Mouse (Mus musculus) megakaryocyte progenitor cell, adult 5-6 weeks (primary cell): ENCODE measurements at regions not wholly inside any gene's neighbourhood (a gene's known extent, or its start where the extent isn't known, plus 50 kb on each side); places are given as distances from the start of the nearest gene placed in this dataset.

ENCODE experiments used
- ATAC-seq: replicated peaks from 2 replicates; pipeline ENCODE4 v1.8.0; 2016; ENCODE audit warnings: mild to moderate bottlenecking, moderate TSS enrichment, inconsistent platforms; ENCODE audit not compliant: poor library complexity

DNA sequence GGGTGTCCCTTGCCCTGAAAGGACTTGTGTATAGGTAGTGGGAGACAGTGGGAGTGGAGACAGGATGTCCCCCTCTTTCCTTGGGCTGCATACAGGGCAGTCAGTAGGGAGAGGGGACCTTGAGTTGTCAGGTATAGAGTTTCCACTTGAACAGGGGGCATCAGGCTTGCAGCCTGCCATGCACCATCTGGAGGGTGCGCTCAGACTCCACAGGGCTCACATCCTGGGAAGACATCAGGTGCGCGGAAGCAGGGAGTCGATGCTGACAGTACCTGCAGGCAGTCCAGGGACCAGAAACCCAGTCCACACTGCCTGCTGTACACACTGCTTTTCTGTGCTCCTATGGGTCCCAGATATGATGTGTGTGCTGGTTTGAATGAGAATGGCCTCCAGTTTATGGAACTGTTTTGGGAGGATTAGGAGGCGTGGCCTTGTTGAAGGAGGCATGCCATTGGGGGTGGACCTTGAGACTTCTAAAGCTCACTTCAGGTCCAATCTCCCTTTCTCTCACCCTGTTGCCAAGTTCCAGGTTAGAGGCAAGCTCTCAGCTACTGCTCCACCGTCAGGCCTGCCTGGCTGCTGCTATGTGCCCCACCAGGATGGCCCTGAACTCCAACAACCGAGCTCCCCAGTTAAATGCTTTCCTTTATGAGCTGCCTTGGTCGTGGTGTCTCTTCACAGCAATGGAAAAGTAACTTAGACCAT, 262.1 kb downstream of the Matn1 start:
- ATAC-seq = no peak

DNA sequence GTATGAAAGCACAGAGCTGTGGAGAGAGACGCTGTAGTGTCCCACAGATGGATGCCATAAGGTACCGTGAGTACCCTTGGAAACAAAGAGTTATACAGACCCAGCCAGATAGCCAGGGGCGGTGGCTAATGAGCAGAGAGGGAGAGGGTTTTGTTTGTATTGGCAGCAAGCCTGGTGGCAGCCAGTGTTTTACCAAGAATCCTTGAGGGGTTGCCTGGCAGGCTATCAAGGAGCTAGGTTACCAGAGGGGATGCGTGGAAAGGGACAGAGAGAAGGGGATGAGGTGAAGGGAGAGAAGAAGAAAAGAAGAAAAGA, 262.7 kb downstream of the Matn1 start:
- no peak for ATAC-seq

DNA sequence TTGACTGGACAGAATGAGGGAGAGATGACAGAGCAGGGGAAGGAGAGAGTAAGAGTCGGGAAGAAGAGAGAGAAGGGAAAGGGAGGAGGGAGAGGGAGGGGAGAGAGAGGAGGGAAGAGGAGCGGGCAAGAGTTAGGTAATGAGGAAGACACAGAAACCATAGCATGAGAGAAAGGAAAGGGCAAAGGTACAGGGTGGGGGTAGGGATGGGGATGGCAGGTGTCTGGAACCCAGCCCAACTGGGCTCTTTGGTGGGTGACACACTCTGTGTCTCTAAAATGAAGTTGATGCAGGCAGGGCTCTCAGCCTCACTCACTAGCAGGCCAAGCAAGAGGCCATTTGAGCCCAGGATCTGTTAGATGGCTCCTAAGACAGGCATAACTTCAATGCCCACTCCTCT, 263.1 kb downstream of the Matn1 start:
- no peak for ATAC-seq

DNA sequence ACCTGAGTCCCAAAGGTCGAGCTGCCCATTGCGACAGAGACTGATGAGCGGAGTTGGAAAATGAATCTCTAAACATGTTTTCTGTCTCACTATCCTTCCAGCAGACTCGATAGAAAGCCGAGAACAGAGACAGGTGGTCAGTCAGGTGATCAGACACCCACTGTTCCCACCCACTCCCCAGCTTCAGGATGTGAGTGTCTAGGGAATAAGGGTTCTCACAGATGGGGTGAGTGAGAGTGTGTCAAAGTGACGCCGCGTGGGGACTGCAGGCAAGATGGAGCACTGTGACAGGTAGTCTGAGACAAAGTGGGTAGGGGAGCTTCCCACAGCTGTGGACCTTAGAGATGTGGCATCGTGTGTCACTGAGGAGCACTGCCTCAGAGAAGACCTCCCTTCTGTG, 264.0 kb downstream of the Matn1 start:
- ATAC-seq = no peak

DNA sequence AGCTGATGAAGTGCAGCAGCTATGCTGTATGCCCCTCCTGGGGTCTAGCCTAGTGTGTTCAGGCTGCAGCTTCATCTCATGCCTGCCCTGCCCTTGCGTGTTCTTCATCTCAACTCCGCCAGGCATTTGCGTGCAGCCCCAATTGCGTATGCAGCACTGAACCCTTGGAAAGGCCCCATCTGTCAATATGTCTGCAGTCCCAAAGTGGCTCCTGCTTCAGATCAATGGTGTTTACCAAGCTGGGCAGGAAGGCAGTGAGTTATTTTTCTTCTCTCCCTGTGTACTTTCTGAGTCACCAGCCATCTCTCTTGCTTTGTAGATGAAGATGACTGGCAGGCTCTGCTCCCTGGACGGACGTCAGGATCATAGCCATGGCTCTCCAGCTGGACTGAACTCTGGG, 264.5 kb downstream of the Matn1 start:
- no peak for ATAC-seq

DNA sequence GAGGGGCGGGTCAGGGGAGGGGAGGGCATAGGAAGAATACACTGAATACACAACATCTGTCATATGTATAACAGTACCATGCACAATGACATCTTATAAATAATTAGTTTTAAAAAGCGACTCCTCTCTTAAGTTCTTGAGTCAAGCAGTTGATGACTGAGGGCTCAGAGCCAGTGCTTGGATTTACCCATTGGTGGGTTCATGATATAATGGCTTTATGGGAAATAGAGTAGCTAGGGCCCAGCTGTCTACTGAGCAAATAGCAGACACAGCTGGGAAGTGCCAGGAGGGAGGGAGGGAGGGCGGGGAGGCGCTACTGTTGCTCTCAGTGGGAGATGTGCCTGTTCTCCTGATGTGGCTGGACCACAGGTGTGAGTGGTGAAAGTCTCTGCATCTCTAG, 268.5 kb downstream of the Matn1 start:
- no peak for ATAC-seq

DNA sequence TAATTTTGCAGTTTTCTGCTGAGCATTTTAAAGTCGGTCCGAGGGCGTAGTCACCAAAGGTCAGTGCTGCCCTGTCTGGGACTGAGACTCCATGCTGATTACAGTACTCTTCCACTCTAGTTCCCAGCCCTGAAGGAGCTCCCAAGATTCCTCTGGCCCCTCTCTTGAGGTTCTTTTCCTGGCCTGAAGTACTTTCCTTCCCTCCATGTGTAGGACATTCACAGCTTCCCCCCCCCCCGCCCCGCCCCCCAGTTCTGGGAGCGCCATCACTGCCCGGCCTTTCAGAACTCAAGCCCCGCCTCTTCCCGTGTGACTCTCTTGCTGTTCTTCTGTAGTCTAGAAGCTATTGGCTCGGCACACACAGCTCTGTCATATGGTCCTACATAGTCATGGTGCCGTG, 271.5 kb downstream of the Matn1 start:
- no peak for ATAC-seq

DNA sequence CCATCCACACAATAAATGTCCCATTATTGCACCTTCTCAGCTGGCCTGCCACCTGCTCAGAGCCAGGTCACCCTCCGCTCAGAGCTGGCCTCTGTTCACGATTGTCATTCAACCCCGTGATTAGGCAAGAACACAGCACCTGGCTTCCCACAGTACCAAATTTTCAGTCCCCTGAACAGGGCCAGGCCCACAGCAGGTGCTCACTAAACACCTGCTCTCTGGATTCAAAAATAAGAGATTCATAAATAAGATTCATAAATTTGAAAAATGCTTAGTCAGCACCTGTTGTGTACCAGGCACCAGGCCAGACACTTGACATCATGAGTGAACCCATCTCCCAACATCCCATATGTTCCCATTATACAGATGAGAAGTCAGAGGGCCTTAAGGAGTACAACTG, 272.2 kb downstream of the Matn1 start:
- no peak for ATAC-seq

DNA sequence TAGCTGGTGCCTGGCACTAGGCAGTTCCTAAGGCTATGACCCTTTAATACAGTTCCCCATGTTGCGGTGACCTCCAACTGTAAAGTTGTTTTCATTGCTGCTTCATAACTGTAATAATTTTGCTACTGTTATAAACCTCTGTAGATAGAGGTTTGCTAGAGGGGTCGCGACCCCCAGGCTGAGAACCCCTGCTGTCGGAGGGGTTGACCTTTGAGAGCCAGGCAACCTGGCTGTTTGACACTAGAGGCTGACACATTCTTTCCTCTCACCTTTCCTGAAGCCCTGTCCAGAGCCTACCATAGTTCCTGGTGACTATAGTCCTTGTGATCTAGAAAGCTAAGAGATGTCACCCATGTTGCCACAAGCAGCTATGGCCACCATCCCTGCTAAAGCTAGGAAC, 272.9 kb downstream of the Matn1 start:
- ATAC-seq = no peak

DNA sequence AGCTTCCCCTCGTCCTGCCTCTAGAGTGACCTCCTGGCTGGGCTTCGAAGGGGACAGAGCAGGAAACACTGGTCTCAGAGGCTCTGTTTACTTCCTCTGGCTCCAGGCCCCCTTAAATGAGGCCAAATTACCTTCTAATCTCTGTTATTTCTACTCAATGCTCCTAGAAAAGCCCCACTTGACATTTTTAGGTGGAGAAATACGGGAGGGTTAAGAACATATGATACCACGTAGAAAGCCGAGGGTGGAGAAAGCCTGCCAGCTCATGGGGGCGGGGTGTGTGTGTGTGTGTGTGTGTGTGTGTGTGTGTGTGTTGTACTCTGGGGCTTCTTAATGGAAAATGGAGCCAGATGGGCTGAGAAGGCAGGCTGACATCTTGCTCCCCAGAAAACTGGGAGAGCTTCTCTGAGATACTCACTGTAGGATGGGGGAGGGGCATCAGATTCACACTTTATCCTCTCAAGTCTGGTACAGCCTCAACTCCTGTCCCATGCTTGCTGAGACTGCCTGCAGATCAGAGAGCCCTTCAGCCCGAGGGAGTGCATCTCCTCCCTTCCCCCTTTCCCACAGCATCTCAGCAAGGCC, 273.5 kb downstream of the Matn1 start:
- ATAC-seq = no peak

DNA sequence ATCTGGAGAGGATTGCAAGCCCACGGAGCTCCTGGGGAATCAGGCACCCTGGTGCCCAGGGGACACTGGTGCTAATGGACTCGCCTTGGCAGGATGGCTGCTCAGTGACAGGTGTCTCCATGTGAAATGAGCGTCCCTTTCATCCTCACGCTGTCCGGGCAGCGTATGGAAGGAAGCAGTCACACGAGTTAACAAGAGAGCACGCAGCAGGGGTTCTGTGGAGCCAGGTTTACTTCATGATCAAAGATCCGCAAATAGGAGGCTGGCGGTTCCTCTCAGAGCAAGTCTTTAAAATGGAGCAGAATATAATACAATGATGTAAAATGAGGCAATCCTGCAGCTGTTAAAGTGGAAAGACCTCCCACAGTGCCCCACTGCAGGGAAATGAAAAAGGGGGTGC, 276.8 kb downstream of the Matn1 start:
- ATAC-seq = no peak

DNA sequence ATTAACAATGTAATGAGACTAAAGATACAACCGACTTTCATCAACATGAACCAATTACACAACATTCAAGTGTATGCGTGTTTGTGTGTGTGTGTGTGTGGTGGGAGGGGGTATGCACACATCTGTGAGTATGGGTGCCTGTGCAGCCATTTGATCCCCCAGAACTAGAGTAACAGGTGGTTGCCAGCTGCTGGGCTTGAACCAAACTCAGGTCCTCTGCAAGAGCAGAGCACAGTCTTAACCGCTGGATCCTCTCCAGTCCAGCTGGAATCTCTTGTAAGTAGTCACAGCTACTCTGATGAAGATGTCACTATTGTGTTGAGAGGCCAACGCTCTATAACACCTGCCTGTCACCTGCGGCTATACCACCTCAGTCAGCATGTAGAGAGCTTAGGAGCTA, 286.2 kb downstream of the Matn1 start:
- no peak for ATAC-seq

DNA sequence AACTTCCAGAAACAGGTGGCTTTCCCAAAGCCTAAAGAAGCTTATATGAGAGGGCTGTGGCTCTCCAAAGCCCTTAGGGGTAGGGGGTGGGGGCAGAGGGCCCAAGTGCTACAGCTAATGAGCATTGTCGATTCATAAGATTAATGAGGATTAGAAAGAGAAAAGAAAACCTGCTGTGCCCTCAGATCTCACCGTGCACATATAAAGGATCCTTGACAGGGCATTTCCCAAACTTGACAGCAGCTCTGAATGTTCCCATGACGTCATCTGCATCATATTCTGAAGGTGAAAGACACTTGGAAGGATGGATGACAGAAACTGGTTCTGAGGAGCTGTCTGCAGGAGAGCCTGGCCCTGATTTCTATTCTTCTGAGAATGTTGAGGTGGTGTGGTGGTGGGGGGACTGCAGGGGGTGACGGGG, 292.4 kb downstream of the Matn1 start:
- no peak for ATAC-seq

DNA sequence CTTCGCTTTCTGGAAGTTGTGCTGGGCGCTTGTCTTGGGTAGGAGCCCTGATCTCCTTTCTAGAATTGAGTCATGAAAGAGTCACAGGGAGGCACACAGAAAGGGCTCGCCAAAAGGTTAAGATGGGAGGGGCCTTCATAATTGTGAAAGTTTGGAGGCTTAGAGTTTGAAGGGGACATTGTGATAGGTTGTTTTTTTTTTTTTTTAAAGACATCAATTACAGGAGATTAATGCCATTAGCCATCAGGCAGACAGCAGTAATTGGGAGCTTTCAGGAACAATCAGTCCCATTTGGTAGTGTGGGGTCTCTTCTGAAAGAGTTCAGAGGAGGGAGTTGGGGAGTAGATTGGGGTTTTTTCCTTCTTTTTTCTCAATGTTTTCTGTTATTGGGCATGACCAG, 294.4 kb downstream of the Matn1 start:
- no peak for ATAC-seq

DNA sequence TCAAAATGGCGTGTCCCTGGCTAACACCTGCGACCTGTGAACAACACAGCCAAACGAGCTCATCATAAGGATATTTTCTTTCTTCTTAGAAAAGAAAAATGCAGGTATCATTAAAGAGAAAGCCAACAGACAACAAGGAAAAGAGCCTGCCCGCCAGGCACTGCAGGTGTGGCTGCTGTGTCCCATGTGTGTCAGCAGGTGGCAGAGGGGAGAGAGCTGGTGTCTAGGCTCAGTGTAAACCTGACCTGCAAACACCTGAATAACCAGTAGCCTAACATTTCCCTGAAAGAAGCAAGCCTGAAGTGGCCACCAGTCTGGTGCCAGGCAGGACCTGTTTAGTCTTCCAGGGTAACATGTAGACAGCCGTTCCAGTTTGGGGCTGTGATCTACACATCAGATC, 294.9 kb downstream of the Matn1 start:
- ATAC-seq = no peak

DNA sequence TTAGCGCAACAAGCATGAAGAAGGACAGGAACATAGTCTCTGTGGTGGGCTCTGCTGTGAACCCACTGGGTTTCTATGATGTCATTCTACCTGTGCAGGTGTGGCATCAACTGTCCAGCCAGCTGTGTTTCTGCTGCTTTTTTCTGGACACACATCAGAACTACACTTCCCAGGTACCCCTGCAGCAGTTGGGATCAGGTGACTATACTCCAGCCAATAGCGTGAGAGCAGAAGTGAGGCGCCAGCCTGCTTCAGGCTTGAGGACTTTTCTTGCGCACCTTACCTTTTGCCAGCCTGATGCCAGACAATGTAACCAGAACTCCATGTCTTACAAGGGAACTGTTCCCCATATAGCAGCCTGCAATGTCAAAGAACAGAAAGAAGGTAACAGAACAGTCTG, 296.3 kb downstream of the Matn1 start:
- ATAC-seq = no peak

DNA sequence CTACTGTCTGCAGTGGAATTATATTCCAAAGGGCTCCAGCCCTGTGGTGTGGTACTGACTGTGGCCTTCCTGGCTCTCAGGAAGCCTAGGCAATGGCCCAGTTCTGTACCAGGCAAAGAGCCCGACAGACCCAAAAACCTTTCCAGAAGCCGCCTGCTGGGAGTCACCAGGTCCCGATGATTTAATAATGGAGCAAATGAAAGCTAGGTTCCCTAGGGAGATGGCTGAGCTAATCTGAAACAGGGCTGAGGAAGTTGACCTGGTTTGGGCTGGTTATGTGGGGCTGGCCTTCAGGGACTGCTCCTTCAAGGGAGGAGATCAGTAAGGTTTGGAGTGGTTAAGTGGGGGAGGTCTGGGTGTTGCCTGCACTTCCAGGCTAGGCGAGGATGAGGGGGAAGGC, 298.1 kb downstream of the Matn1 start:
- no peak for ATAC-seq

DNA sequence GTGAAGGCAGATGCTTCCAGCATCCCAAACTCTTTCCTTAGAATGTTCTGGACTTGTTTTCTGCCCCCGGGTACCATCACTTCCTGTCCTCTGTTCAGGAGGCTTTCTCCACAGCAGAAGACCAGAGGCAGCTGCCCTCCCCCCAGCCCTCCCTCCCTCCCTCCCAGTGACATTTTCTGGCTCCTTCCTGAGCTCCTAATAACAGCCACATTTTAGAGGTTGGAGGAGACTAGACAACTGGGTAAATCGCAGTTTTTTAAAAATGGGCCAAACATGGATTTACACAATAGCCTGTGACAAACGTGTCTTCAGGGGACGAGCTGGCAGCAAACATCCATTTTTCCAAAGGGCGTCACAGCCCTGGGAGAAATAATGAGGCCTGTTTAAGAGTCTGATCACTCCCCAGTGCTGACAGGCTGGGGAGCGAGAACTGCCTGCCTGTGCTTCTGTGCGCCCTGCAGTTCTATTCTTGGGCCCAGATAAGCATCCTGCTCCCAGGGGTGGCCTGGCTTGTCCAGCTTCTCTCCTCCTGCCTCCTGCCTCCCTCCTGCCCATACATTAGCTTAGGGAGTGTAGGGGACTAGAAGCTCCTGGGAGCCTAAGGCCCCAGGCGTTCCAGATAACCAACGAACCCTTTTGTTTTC, 299.7 kb downstream of the Matn1 start:
- ATAC-seq = no peak

DNA sequence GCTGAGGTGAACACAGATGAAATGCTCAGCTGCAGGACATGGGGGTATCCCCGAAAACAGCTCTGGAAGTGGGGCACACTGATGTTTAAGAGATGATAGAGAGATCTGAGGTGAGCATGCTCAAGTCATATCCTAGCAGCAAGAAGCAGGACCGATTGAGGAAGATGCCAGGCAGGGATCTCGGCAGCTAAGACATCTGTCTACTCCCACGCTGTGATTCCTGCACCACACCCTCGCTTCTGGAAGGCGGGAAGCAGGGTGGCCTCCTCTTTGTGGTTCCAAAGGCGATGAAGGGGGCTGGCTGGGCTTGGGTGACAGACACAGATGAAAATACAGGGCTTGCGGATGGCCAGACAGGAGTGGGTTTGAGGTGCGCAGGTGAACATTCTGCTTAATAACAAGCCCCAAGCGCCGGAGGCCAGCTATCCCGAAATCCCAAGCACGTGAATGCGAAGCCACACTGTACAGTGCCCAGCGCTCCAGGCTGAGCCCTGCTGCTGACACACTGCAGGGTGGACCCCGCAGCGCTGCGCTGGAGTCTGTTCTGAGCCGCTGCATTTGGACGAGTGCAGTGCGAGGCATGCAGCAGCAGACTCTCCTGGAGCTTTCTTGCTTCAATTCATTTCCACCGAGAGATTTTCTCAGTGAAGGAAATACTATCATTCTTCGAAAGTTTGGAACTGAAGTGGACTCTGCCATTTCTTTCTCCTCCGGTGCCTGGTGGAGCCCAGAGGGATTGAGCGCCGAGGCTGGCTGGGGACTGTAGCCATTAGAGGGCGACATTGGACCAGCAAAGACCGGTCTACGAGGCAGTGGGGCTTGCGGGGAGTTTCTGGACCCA, 308.6 kb downstream of the Matn1 start:
- ATAC-seq = peak; percentile 82

DNA sequence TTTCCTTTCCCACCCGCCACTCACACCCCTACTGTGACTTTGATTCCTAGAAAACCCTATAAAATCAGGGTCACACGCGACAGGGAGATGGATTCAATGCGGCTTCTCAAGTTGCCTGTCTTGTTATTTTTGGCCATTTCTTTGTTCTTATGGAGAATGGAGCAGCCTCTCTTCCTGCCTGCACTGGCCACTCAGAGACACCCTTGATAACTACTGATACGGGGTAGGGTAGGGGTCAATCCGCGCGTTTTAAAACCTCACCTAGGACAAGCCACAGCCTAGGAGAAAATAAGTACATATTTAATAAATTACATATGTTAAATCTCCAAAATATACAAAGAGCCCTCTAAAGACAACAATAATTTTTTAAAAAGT, 309.2 kb downstream of the Matn1 start:
- no peak for ATAC-seq

DNA sequence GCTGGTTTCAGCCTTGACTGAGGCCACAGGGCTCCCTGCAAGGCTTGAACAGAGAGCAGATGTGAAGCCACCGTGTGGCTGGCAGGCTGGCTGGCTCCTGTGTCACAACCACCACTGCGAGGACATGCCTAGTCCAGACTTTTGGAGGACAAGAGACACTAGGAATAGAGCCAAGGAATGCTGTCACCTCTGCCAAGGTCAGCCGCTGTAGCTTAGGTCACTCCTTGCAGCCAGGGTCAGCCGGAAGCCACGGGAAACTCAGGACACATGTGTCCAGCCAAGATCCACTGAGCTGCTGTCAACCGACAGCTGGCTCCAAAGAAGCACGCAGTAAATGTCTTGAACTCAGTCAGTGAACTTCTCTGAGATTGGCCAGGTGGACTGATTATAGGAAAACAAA, 310.1 kb downstream of the Matn1 start:
- no peak for ATAC-seq

DNA sequence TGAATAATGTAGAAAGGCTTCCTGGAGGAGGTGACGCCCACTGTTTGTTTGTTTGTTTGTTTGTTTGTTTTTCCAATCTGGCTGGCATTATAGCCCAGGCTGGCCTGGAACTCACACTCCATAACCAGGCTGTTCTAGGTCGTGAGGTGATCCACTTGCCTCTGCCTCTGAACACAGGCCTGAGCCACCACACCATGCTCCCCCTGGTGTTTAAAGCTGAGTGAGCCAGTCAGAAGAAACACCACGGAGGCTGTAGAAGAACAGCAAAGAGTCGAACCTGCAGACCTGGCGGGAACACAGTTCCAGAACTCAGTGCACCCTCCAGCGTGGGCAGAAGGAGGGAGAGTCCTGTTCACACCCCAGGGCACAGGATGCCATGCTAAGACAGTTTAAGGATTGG, 310.5 kb downstream of the Matn1 start:
- peak; percentile 39; the same call in 1 of the 2 replicates for ATAC-seq
